Mouse (Mus musculus) heart, postnatal 0 days (tissue): Measurements from ENCODE around the gene Zranb3.

ENCODE experiments used
- CTCF ChIP-seq: IDR thresholded peaks from 2 replicates; pipeline ENCODE4 v1.5.1; 2016; ENCODE audit warnings: antibody characterized with exemption, control low read depth, low read depth
- EP300 ChIP-seq: IDR thresholded peaks from 2 replicates; pipeline ENCODE4 v1.6.1; 2016; ENCODE audit warnings: antibody characterized with exemption, low read depth

- TF ChIP-seq CTCF, result no peak
- TF ChIP-seq EP300, result no peak
These were observed 42.0 kb downstream of the Zranb3 start for GRCm38 (mm10) chr1:128060655-128061344.
